Mouse (Mus musculus): ENCODE results near the gene Shisa5.
A peak's percentile ranks its signal among the peaks of the same experiment; 100 is the strongest.

The Shisa5 gene

DNA sequence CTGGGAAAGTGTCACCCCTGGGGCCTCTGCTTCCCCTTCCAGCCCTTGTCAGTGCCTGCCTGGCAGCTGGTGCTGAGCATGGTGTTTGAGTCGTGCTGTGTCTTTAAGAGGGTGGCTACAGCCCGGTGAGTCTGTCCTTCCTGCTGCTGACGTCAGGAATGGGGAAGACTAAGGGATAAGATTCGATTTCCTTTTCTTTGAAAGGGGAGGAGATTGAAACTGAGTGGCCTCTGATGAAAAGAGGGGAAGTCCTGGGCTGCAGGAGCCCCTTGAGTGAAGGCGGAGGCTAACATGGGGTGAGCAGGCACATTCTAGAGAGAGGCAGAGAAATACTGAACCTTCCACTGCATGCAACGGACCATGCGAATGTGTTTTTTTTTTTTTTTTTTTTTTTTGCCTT is 16.3 kb downstream of the Shisa5 start:
- peak; percentile 77 for DNase-seq (ENCODE audit: low read depth, low spot score)

DNA sequence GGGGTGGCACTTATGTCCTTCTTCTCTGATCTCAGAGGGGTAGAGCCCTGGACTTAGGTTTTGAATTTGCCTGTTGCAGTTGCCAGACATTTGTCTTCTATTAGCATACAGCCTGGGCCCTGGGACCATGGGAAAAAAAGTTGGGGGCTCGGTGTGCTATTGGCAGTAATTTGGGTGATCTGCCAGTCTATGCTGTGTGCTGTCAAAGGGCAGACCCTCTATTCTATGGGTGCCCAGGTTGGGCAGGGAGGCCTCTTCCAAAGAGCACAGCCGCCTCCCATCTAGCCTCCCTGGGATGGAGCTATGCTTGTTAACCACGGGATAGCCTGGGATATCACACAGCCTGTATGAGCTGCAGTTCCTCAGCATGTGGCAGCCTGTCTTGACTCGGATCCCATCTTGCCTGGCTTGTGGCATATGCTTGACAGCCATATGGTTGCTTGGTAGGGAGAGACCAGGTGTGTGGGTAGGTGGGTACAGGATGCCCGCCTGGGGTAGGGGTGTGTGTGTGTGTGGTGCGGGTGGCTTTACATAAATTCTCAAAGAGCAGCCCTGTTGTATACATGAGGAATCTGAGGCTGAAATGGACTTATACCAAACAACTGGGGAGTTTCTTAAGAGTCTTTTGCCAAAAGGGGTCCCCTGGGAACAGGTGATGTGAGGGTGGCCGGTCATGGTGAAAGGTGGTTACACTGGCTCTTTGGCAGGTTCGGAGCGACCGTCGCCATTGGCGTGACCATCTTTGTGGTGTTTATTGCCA is 17.1 kb downstream of the Shisa5 start:
- no peak for DNase-seq (ENCODE audit: low read depth, low spot score)

DNA sequence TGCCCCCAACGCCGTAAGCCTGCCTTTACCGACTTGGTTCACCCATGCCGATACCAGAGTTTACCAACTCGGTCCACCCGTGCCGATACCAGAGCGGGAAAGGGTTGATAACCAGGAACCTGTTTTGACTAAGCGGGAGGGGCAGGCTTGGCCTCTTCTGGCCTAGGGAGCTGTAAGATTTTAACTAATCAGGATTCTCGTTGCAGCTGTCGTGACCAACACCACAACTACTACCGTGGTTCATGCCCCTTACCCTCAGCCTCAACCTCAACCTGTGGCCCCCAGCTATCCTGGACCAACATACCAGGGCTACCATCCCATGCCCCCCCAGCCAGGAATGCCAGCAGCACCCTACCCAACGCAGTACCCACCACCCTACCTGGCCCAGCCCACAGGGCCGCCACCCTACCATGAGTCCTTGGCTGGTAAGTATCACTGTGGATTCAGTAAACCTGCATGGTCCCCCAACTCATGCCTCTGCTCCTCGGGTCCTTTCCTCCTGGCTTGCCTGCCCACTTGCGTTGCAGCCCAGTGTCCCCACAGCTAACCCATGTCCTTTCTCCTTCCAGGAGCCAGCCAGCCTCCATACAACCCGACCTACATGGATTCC is 17.8 kb downstream of the Shisa5 start:
- DNase-seq (ENCODE audit: low read depth, low spot score), result no peak

- no peak for DNase-seq (ENCODE audit: low read depth, low spot score)
Measured at GRCm38 (mm10) chr9:109056916-109057315, 18.6 kb downstream of the Shisa5 start.

DNA sequence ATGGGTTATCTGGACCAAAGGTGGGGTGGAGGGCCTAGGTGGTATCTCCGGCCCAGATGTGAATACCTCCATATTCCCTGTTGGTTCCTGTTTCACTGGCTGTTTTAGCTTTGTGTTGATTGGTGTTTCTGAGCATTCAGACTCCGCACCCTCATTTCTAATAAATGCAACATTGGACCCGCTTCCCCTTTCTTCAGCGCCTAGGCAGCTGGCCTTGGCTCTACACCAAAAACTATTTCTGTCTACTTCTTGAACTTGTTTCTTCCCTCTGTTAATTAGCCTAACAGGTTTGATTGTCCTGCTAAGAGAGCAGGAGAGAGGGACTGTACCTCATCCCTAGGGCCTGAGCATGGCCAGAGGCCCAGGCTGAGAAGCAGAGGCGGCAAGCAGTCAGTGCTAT is 19.2 kb downstream of the Shisa5 start:
- DNase-seq (ENCODE audit: low read depth, low spot score), result no peak

DNA sequence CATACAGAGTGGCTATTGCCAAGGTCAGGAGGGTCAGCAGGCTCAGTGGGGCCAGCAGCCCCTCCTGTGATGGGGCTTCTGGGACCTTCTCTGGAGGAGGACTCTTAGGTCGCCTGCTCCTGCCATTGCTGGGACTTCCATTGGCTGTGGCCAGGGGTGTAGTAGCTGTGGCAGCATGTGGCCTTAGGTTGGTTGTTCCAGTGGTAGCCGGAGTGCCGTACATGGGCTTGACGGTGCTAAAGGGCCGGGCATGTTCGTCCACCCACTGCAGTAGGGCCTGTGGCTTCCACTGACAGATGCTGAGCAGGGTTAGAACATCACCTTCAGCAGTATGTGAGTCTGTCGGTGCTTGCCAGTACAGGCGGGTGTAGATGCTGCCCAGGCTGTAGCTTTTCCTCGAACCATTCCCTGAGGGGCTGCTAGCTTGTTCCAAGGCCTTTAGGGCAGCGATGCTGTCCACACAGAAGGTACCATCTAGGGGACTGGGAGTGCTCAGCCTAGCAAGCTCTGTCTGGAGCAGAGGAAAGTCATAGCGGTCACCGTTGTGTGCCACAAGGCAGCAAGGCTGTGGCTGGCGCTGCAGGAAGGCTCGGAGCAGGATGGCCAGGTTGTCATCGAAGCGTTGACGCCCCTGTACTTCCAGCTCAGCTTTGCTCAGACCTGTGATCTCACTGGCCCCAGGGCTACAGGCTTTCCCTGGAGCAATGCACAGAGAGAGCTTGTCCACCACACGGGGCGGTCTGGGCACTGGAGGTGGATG is 19.8 kb downstream of the Shisa5 start:
- no peak for DNase-seq (ENCODE audit: low read depth, low spot score)

GRCm38 (mm10) chr9:109059136-109059903 is 21.0 kb downstream of the Shisa5 start, which contains the start of gene Trex1:
TSS of gene Trex1 (minus strand) at chr9:109059734.
- DNase-seq (ENCODE audit: low read depth, low spot score), result peak; percentile 93

- DNase-seq (ENCODE audit: low read depth, low spot score), result no peak
Measured at GRCm38 (mm10) chr9:109060184-109060897, 22.0 kb downstream of the Shisa5 start.

GRCm38 (mm10) chr9:109060898-109061295 is 22.5 kb downstream of the Shisa5 start:
- DNase-seq (ENCODE audit: low read depth, low spot score), result no peak

- DNase-seq (ENCODE audit: low read depth, low spot score), result no peak
Measured at GRCm38 (mm10) chr9:109068095-109068735, 29.9 kb downstream of the Shisa5 start.

GRCm38 (mm10) chr9:109073661-109074573 is 35.6 kb downstream of the Shisa5 start, which contains the start of gene Atrip:
TSS of gene Atrip (minus strand) at chr9:109074124.
- peak; percentile 91 for DNase-seq (ENCODE audit: low read depth, low spot score)

- no peak for DNase-seq (ENCODE audit: low read depth, low spot score)
Measured at GRCm38 (mm10) chr9:109080516-109080915, 42.2 kb downstream of the Shisa5 start.

GRCm38 (mm10) chr9:109081749-109082123 is 43.4 kb downstream of the Shisa5 start:
- DNase-seq (ENCODE audit: low read depth, low spot score), result no peak

GRCm38 (mm10) chr9:109082124-109082800 is 43.9 kb downstream of the Shisa5 start, which contains the start of the genes Ccdc51 and Tma7:
TSS of gene Ccdc51 (plus strand) at chr9:109082493.
TSS of gene Tma7 (minus strand) at chr9:109082587.
- peak; percentile 98 for DNase-seq (ENCODE audit: low read depth, low spot score)

- DNase-seq (ENCODE audit: low read depth, low spot score), result peak; percentile 75
Measured at GRCm38 (mm10) chr9:109084922-109085321, 46.6 kb downstream of the Shisa5 start.

- DNase-seq (ENCODE audit: low read depth, low spot score), result peak; percentile 83
Measured at GRCm38 (mm10) chr9:109087987-109088386, 49.6 kb downstream of the Shisa5 start.

DNA sequence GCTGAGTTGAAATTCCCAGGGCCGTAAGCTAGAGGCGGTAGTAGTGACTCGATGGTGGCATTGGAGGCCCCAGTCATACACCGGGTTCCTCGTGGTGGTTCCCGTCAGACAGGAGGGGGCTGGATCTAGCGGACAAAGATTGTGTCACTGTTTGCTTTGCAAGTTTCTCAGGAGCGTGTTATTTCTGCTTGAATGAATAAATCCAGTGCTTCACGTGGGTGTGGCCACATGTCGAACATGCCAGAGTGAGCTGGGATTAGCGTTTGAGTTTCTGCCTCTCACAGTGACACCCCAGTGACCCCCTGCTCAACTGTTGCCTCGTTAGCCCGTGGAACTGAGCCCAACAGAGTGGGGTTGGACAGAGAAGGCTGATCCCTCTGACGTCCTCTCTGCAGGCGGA is 52.1 kb downstream of the Shisa5 start:
- DNase-seq (ENCODE audit: low read depth, low spot score), result peak; percentile 66

- DNase-seq (ENCODE audit: low read depth, low spot score), result no peak
Measured at GRCm38 (mm10) chr9:109091802-109092201, 53.4 kb downstream of the Shisa5 start.

GRCm38 (mm10) chr9:109092799-109093198 is 54.4 kb downstream of the Shisa5 start:
- DNase-seq (ENCODE audit: low read depth, low spot score), result no peak
